Mouse (Mus musculus) heart, adult 2 months (tissue): Measurements from ENCODE around the gene Atp7b.

Experiments
- CTCF ChIP-seq: fragments of 200-600 bp; IDR thresholded peaks from 2 replicates; pipeline ENCODE4 v1.8.1; 2022; ENCODE audit warnings: antibody characterized with exemption, mild to moderate bottlenecking, moderate library complexity
- EP300 ChIP-seq: fragments of 200-500 bp; IDR thresholded peaks from 2 replicates; pipeline ENCODE4 v1.6.1; 2011; ENCODE audit warnings: low read depth, low read length, control low read depth; ENCODE audit not compliant: insufficient read depth
- POLR2A ChIP-seq: fragments of 200-500 bp; IDR thresholded peaks from 2 replicates; pipeline ENCODE4 v1.6.1; 2011; ENCODE audit warnings: mild to moderate bottlenecking, low read depth, low read length, control low read depth; ENCODE audit not compliant: insufficient read depth

DNA sequence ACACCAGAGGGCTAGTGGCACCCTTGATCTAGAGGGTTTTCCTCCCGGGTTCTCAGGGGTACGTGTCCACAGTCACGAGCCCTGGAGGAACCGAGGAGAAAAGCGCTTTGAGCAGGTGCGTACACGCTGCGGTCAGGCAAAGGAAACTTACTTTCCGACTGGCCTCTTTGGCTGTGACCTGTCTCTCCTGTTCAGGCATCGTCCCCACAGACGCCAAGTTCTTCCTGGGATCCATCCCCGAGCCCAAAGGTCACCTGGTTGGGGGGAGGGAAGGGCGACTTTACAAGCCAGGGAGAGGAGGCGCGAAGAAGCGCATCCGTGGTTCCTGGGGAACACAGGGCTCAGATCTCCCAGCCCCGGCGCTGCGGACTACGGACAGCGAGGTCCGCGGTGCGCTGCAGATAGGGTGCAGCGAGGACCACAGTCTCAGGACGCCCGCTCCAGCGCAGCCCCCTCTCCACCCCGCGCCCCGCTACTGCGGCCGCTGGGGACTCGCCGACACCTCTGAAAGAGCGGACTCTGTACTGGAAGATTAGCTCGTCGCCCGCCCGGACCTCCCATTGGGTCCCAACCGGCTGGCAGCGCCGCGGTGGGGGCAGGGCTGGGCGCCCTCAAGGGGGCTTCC lies at the start of gene Atp7b:
- TF ChIP-seq CTCF (peak; percentile 19; the same call in 1 of the 2 replicates), POLR2A (no peak), EP300 (no peak)
